Mouse (Mus musculus) monocyte, adult 5-6 weeks (primary cell): ENCODE results near the gene Ly75. TPM values are rescaled to one million over a fixed set of nuclear protein-coding genes. Genes with fewer than 3 reads are reported as not detected.

Source experiments
- ATAC-seq: fragments of 153-309, 156-312 bp; replicated peaks from 2 replicates; pipeline ENCODE4 v1.8.0; 2017; ENCODE audit warnings: mild to moderate bottlenecking; ENCODE audit not compliant: low TSS enrichment, insufficient number of reproducible peaks, severe bottlenecking, poor library complexity, low FRiP score
- total RNA-seq: library from RNA; stranded (forward); fragments of 200-1000, 200-491, 200-594 nt; gene quantifications from 3 replicates; pipeline ENCODE4 v1.2.3, GENCODE M21; 2017

The Ly75 gene
- total RNA-seq, 1 experiment from 2014 or later: 4.9 TPM

DNA sequence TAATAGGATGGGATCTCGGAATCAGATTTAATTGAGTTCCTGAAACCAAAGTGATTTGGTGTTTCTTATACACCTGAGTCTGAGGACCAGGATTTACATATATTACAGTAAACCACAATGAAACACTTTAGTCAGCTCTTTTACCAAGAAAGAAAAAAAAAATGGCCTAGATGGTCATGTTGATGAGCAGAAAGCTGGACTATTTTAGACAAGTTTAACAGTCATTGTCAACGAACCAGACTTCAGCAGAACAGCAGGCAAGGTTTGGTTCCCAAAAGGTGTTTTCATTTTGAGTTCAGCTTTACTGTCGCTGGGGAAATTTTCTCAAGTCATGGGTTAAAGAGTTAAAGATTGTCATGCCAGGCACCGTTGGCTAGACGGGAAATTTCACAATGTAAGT is 5.8 kb downstream of the Ly75 start:
- no peak for ATAC-seq

DNA sequence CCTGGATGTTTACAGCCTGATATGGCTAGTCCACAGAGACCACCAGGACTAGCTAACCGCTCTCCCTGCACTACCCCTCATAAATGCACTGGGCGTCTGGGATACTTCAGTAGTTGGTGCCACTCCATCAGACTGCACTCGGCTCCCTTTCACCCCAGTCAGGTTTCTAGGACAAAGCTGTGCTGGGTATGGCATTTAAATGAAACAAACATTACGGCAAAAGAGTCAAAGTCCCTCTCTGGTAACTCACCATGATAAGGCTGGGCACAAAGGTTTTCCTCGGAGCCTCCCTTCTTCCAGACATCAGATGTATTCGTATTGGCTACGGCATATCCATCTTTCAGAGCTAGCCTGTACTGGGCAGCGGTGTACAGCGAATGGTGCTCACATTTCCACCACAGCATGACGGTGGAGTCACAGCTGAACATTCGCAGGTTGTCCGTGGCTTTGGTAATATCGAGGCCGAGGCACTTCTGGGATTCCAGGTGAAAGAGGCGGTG is 7.4 kb downstream of the Ly75 start:
- no peak for ATAC-seq

DNA sequence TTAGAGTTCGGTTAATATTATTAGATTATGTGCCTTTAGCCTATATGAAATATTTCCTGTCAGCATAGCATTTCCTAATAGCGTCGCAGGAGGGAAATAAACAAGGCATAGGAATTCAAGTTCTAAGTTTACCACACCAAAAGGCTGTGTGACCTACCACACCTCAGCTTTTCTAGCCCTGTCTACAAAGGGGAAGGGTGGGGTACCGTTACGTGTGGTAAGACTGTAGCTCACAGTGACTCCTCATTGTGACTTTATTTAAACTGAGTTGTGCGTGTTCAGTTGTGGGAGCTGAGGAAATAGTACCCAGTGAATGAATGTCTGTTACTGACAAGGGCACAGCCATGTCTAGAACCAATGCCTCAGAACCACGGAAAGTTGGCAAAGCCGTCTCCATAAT is 8.0 kb downstream of the Ly75 start:
- no peak for ATAC-seq

DNA sequence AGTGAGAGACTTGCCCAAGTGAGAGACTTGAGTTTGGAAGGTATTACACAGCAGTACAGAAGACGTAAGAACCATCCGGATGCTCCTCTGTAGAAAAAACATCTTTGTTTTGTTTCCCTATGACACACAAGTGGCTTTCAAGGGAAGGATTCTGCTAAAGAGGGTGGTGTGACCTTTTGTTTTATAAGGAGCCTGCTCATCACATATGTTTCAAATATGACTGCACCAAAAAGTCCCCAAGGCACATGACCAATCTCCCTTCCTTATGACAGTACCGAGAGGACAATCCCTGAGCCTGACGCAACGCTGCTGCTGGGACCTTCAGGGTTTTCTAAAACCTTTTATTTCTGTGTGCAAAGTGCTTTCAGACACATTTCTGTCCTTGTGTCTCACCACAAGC is 12.9 kb downstream of the Ly75 start:
- ATAC-seq: no peak

DNA sequence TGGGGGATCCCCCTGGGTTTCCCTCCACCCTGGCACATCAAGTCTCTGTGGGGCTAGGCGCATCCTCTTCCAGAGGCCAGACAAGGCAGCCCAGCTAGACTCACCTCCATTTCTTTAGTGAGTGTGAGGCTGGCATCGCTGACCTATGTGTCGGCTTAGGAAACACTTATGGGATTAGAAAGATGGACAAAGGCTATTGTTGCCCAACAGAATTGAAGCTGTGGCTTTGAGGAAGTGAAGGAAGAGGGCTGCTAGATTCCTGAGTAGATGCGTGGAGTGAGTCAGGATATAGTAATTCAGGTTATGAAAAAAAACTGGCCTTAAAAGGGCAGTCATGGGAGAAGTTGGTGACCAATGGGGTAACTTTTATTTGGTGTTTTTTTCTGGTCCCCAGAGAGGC is 13.6 kb downstream of the Ly75 start:
- ATAC-seq: no peak

DNA sequence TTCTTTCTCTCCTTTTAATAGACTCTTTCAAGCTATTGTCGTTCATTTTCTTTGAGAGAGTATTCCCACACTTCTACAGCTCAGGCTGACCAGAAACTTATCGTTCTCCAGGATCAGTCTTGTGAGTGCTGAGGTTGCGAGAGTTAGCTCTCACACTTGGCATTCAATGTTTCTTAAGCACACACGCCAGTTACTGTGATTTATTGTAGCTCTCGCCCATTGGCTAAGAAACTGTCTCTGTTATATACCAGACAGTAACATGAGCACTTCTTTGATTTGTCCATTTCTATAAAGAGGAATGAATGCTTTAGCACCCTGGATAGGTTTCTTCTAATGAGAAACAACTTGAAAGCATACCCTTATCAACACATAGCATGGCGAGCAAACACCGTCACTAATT is 15.2 kb downstream of the Ly75 start:
- ATAC-seq: no peak

DNA sequence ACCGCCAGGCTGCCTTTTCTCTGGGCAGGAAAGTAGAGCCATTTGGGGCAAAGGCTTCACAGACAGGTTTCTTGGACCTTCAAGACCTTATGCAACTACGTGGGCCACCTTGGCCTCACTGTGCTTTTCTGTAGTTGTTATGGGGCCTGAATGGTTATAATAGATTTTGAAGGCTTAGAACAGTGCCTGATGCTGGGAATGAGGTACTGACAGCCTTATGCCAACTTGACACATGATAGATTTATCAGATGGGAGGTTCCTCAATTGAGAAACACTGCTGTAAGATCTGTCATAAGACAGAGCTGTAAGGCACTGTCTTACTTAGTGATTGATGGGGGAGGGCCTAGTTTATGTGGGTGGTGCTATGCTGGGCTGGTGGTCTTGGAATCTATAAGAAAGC is 15.9 kb downstream of the Ly75 start:
- ATAC-seq: no peak

DNA sequence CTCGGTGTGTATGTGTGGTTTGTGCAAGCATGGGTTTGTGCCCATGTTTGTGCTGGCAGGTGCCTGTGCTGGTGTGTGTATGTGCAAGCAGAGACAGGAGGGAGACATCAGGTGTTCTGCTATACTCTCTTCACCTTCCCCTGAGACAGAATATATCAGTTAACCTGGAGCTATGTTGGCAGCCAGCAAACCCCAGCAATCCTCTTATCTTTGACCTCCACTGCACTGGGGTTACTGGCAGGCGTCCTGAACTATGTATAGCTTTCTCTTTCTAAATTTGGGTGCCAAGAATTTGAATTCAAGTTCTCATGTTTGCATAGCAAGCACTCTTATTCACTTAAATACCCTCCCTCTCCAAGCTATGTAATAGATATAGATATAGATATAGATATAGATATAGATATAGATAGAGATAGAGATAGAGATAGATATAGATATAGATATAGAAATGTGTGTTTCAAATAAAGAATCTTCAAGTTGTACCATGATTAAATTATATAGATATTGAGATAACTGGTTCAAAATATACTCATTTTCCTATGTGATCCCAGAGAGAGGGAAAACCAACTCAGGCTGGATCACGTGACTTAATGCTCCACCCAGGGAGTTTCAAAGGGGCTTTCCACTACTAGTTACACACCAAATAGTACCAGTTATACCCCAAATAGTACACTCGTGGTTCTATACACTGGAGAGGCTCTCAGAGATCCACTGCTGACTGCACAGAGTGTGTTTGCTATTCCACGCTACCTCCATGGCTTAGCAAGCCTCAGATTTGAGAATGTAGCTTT is 17.1 kb downstream of the Ly75 start:
- ATAC-seq: no peak

DNA sequence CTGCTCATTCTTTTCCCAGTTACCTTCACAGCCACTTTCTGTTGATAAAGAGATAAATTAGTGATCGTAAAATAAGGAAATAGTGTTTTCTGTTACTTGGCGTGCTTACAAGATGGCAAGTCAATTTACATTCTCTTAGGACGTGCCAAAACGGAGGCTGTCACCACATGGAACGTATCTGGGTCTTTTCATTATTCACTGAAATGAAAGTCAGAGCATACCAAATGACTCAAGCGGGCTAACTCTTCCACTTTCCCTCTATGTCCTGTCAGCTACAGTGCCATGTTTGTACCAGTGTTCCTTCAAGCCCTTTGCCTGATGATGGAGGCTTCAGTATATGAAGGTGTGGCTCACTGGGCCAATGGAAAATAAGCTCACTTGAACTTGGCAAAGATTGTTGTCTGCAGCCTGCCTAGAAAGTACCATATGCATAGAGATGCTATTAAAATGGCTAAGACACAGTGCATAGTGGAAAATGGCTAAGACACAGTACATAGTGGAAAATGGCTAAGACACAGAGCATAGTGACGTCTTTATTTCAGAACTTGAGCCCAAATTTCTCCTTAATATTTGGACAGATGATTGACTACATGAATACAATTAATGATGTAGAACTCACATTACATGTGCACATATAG is 17.8 kb downstream of the Ly75 start:
- ATAC-seq: no peak

DNA sequence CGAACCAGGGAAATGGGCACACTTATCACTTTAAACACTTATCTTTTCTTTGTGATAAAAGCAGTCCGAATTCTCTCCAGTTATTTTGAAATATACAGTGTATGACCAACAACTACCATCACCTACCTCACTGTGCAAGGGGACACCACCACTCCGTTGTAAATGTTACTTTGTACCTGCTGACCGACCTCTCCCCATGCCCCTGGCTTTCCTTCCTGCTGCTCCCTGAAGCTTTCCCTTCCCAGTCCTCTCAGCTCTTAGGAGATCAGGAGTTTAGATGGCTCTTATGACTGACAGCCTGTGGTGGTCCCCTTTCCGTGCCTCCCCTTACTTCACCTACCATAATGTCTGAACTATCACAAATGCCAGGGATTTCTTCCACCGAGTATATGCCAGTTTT is 21.0 kb downstream of the Ly75 start:
- no peak for ATAC-seq

DNA sequence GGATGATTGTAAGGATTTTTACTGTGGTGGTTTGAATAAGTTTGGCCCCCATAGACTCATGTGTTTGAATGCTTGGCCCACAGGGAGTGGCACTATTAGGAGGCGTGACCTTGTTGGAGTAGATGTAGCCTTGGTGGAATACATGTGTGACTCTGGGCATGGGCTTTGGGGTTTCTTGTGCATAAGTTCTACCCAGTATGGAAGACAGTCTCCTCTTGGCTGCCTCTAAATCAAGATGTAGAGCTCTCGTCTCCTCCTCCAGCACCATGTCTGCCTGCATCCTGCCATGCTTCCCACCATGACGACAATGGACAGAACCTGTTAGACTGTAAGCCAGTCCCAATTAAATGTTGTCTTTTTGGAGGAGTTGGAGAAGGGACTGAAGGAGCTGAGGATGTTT is 23.3 kb downstream of the Ly75 start:
- ATAC-seq: no peak

DNA sequence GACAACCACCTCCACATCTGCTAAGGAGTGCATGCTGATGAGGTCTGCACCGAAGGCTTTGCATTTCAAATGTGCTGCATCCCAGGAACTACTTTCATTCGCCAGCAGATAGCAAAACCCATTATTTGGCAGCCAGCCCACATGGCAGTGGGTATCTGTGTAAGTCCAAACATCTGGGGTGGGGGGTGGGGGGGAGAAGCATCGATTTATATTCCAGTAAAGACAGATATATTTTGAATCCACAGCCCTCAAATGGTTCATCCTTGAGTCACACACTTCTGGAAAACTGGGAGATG is 27.8 kb downstream of the Ly75 start:
- no peak for ATAC-seq

DNA sequence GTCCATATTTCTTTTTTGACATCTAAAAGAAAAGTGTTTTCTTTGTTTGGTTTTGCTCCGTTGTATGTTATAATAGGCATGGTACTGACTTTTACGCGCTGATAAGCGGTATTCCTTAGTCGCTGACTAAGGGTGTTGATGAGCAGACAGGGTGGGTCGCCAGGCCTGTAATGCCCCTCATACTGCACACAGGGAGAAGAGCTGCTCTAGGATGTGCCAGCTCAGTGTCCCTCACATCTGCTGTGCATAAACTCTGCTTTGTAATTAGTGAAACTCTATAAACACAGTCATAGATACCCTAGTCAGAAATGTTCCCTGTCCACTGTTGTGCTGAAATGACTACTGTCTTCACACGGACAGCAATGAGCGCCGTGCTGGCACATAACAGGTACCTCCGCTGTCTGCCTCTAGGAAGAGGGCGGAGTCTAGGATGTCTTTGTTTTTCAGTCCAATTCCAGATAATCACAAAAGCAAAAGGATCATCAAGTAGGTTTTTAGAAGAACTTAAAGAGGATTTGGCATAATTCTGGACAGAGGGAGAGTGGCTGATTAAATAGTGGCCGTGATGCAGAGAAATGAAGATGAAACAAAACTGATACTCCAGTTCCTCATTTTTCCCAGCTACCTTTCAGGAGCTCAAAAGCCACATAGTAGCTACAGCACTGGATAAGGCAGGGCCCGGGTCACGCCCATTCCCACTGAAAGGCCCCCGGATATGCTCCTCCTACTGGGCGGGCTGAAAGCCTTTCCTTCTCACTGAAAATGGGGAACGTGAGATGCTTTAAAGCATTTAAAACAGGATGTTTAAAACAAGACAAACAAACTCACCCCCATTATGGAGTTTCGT is 28.3 kb downstream of the Ly75 start:
- no peak for ATAC-seq

DNA sequence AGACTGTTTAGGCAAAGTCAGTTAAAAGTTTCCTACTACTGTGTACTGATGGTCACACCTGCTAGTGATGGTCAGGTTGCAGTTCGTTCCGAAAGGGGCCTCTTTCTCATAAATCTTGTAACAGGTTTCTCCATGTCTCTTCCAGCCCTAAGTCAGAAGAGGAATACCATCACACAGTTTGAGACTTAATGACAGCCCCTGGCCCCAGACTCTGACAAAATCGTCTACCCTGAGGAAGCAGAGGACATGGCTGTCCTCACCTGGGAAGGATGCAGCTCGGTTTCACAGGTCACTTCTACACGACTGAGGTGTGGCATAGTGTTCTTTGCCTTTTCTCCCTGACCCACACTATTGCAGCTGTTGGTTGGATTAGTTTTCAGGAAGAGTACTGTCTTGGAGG is 30.8 kb downstream of the Ly75 start:
- no peak for ATAC-seq

DNA sequence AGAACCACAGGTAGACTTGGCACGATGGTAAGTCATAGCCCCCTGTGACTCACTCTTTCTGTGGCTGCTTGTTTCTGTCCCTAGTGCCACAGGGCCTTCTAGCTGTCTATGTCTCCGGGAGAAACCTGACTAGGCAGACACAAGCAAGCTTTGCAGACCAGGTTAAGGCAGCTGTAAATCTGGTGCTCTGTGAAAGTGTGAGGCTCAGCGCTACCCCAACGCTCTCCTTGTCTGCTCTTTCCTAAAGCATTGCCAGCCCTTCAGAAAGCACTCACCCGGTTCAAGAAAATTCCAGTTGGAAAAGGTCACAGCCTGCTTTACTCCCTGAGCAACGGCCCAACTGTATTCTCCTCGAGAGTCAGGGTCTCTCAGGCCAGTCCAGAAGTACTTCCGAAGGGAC is 31.3 kb downstream of the Ly75 start:
- no peak for ATAC-seq

DNA sequence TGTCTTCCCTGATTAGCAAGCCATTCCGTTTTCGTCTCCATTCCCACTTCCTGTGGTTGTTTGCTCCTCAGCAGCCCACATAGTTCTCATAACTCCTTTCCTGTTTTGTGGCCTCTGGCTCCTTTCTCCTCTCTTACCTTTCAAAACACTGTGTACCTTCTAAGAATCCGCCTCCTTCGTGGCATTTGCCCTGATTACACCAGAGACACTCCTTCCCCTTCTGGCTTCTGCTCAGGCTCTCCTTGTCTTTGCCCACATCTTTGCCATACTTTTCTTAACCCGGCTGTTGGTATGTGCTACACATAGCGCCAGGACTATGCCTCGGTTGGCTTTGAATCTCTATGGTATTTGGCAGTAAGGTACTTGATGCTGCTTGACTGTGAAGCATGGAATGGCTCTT is 35.2 kb downstream of the Ly75 start:
- ATAC-seq: no peak

DNA sequence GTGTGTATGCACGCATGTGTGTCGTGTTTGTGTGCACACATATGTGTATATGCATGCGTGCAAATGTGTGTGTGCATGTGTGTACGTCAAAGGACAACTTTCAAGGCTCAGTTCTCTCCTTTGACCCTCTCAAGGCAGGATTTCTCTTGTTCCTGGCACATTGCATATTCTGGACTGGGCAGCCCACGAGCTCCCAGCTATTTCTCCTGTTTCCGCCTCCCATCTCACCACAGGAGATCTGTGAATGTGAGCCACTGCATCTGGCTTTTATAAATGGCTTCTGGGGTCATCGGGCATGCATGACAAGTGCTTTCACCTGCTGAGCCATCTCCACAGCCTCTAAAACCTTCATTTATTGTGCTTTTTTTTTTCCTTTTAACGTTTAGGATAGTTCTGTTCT is 36.6 kb downstream of the Ly75 start:
- ATAC-seq: no peak

DNA sequence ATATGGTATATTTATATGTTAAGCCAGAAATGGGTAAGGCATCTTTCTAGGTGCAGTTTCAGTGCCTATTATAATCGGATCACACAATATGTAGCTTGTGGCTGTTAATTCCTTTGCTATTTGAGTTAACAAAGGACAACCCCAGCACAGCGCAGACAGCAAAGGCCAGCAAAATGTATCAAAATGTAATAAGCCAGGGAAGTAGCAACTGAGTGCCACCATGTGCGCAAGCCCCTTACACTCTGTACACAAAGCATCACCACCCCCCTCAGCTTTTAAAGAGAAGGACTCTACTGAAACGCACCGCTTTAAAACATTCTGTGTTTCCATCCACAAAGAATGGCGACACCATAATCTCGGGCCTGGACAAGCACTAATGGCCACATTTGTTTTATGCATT is 37.4 kb downstream of the Ly75 start:
- ATAC-seq: no peak

DNA sequence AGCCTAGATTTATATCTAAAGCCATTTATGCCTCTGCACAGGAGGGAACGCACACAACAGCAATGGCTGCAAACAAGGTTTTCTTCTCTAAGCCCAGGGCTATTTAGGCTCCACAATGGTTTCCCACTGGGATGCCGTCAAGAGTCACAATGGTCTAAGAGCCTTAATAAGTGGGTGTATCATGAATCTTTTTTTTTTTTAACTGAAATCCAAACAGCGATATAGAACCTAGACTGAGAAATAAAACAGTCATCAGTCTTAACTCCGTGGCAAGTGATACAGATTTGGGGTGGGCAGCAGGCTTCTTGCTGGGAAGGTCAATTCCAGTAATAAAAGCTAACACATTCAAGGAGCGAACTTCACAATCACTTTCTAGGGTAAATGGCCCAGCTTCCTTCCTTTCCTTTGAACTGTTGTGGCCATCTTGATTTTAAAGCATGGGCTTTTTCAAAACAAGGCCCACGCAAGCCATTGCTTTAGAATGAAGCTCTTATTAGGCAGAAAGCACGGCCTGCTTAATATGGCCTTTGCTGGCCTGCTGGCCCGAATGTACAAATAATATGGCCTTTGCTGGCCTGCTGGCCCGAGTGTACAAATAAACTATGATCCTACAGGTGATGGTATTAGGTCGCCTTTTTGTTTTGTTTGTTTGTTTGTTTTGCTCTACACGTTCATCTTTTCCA is 39.4 kb downstream of the Ly75 start:
- no peak for ATAC-seq
